Mouse (Mus musculus) lung, adult 2 months (tissue): ENCODE data around the gene Atat1.

Experiments used
- CTCF ChIP-seq: fragments of 200-500 bp; IDR thresholded peaks from 2 replicates; pipeline ENCODE4 v1.5.1; 2011; ENCODE audit warnings: mild to moderate bottlenecking, low read length, control low read depth; ENCODE audit not compliant: insufficient read depth
- POLR2A ChIP-seq: fragments of 200-500 bp; IDR thresholded peaks from 2 replicates; pipeline ENCODE4 v1.6.1; 2011; ENCODE audit warnings: low read depth, mild to moderate bottlenecking, control low read depth, low read length, borderline replicate concordance; ENCODE audit errors: extremely low read depth

- TF ChIP-seq CTCF (no peak), POLR2A (no peak)
Measured at GRCm38 (mm10) chr17:35939108-35939507, 29.2 kb upstream of the Atat1 start.
